Mouse (Mus musculus): ENCODE data around the gene Gm20388. TPM values are rescaled to one million over a fixed set of nuclear protein-coding genes. Genes with fewer than 3 reads are reported as not detected.
A peak's percentile ranks its signal among the peaks of the same experiment; 100 is the strongest.

Gene Gm20388
- total RNA-seq, 2 experiments from 2014 or later, result 6.8 to 7.8 TPM

- intact Hi-C loops (cut with DNase I), result loop anchor here (5.0 kb wide), 2 partner anchors 35 to 55 kb away; partner anchors contain the start of gene Fam92b
- no peak for DNase-seq
These were observed 302.0 kb downstream of the Gm20388 start for GRCm38 (mm10) chr8:120212596-120212995.

GRCm38 (mm10) chr8:120213229-120213628, 302.6 kb downstream of the Gm20388 start:
- intact Hi-C loops (cut with DNase I), result loop anchor here (5.0 kb wide), 2 partner anchors 36 to 54 kb away; partner anchors contain the start of gene Fam92b
- DNase-seq, result no peak

- intact Hi-C loops (cut with DNase I), result loop anchor here (5.0 kb wide), 2 partner anchors 37 to 53 kb away; partner anchors contain the start of gene Fam92b
- peak; percentile 73 to 79 for DNase-seq
These were observed 303.3 kb downstream of the Gm20388 start for GRCm38 (mm10) chr8:120213939-120214338.

- DNase-seq, result peak; percentile 57 to 60
- intact Hi-C loops (cut with DNase I), result no loop called here
These were observed 304.9 kb downstream of the Gm20388 start for GRCm38 (mm10) chr8:120215416-120216141.

- DNase-seq, result peak in 1 of 2 experiments; percentile 58
- intact Hi-C loops (cut with DNase I), result no loop called here
These were observed 306.5 kb downstream of the Gm20388 start for GRCm38 (mm10) chr8:120216855-120217830.

- no peak for DNase-seq
- intact Hi-C loops (cut with DNase I), result no loop called here
These were observed 311.9 kb downstream of the Gm20388 start for GRCm38 (mm10) chr8:120222548-120222947.

- DNase-seq, result no peak
- intact Hi-C loops (cut with DNase I), result no loop called here
These were observed 314.1 kb downstream of the Gm20388 start for GRCm38 (mm10) chr8:120224521-120225420.

- no peak for DNase-seq
- intact Hi-C loops (cut with DNase I), result no loop called here
These were observed 314.9 kb downstream of the Gm20388 start for GRCm38 (mm10) chr8:120225421-120226151.

GRCm38 (mm10) chr8:120226700-120227577, 316.3 kb downstream of the Gm20388 start:
- intact Hi-C loops (cut with DNase I), result no loop called here
- no peak for DNase-seq

- intact Hi-C loops (cut with DNase I), result no loop called here
- DNase-seq, result no peak
These were observed 316.9 kb downstream of the Gm20388 start for GRCm38 (mm10) chr8:120227578-120227876.

GRCm38 (mm10) chr8:120227891-120228591, 317.4 kb downstream of the Gm20388 start, which contains the start of gene Gse1:
Gene Gse1, plus strand, starts transcription at chr8:120228456.
- intact Hi-C loops (cut with DNase I), result no loop called here
- DNase-seq, result peak; percentile 74 to 89

GRCm38 (mm10) chr8:120228781-120229573, 318.3 kb downstream of the Gm20388 start:
- DNase-seq, result no peak
- intact Hi-C loops (cut with DNase I), result no loop called here

- DNase-seq, result no peak
These were observed 318.9 kb downstream of the Gm20388 start for GRCm38 (mm10) chr8:120229574-120229916.

GRCm38 (mm10) chr8:120230081-120230480, 319.4 kb downstream of the Gm20388 start:
- intact Hi-C loops (cut with DNase I), result no loop called here
- DNase-seq, result no peak

More at GRCm38 (mm10) chr8:120229574-120229916, 318.9 kb downstream of the Gm20388 start:
- intact Hi-C loops (cut with DNase I), result no loop called here

GRCm38 (mm10) chr8:120230715-120231614, 320.3 kb downstream of the Gm20388 start:
- DNase-seq, result no peak
- intact Hi-C loops (cut with DNase I), result no loop called here

- intact Hi-C loops (cut with DNase I), result no loop called here
These were observed 321.2 kb downstream of the Gm20388 start for GRCm38 (mm10) chr8:120231870-120232269.

More at GRCm38 (mm10) chr8:120231870-120232269, 321.2 kb downstream of the Gm20388 start:
- DNase-seq, result no peak
